Mouse (Mus musculus) spleen, postnatal 36 days (tissue): Measurements from ENCODE around the gene G6pc.
"Not testable (repeated sequence)": the region's sequence is repeated elsewhere in the genome, so short reads cannot be mapped to it uniquely, and the experiment has no call there.

Experiments used
- DNase-seq, 2 experiments: peaks; one replicate each; pipeline ENCODE4 v3.0.0; 2022; ENCODE audit warnings: low spot score in 2 of 2, mixed read lengths in 1 of 2

The G6pc gene

DNA sequence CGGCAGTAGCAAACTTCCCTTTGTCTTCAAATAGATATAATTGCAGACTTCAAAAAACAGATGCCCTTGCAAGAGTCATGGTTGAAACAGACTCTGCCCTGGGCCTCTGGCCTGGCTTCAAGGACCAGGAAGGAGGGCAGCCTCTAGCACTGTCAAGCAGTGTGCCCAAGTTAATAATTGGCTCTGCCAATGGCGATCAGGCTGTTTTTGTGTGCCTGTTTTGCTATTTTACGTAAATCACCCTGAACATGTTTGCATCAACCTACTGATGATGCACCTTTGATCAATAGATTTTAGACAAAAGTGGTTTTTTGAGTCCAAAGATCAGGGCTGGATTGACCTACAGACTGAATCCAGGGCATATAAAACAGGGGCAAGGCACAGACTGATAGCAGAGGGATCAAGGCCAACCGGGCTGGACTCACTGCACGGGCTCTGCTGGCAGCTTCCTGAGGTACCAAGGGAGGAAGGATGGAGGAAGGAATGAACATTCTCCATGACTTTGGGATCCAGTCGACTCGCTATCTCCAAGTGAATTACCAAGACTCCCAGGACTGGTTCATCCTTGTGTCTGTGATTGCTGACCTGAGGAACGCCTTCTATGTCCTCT, at the start of gene G6pc:
Gene G6pc (plus strand): TSS at position 236 of the 610 bp plus-strand sequence.
- no peak for DNase-seq

DNA sequence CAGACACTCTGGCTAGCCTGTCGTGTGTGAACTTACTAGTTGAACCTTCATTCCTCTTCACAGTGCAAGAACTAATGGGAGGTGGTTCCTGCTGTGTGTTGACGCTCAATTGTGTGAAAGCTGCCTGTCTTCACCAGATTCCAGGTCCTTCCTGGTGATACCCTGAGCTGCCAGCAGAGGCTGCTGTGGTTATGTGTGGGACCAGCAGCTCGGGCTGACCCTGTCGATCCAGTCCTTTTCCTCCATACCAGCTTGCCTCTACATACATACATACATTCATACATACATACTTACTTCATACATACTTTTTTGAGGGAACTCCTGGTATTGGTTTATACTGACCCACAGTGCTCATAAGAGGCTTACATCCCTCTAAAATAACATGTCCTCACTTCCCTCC, 43.8 kb upstream of the G6pc start:
- DNase-seq: peak; percentile 30 to 37

DNA sequence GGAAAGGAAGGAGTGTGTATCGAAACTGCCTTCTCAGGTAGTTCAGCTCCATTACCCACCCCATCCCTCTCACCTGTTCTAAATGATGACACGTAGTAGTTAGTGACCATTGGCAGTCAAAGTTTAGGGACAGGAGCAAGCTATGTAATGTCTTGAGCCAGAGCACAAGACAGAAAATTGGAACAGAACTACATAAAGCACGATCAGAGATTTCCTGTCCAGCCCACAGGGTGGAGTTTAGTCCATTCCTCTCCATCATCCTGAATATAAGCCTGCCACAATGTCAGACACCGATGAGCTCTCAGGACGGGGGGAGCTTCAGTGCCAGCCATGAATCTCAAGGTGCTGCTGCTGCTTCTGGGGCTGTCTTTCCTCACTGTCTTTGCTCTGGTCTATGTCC, 42.6 kb upstream of the G6pc start, which contains the start of gene Aoc2:
Gene Aoc2 (plus strand): TSS at position 301 of the 400 bp plus-strand sequence.
- no peak for DNase-seq

DNA sequence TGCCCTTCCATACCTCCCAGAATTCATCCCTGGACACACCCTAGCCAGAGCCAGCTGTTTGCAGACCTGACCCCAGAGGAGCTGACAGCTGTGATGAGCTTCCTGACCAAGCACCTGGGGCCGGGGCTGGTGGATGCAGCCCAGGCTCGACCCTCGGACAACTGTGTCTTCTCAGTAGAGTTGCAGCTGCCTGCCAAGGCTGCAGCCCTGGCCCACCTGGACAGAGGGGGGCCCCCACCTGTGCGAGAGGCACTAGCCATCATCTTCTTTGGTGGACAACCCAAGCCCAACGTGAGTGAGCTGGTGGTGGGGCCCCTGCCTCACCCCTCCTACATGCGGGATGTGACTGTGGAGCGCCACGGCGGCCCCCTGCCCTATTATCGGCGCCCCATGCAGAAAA, 42.2 kb upstream of the G6pc start:
- DNase-seq: not testable (repeated sequence)

DNA sequence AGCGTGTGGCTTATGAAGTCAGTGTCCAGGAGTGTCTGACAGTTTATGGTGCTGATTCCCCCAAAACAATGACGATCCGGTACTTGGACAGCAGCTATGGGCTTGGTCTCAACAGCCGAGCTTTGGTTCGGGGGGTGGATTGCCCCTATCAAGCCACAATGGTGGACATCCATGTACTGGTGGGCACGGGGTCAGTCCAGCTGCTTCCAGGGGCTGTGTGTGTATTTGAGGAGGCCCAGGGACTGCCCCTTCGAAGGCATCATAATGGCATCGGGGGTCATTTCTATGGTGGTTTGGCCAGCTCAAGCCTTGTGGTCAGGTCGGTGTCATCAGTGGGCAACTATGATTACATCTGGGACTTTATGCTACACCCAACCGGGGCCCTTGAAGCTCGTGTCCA, 41.2 kb upstream of the G6pc start:
- DNase-seq: no peak

DNA sequence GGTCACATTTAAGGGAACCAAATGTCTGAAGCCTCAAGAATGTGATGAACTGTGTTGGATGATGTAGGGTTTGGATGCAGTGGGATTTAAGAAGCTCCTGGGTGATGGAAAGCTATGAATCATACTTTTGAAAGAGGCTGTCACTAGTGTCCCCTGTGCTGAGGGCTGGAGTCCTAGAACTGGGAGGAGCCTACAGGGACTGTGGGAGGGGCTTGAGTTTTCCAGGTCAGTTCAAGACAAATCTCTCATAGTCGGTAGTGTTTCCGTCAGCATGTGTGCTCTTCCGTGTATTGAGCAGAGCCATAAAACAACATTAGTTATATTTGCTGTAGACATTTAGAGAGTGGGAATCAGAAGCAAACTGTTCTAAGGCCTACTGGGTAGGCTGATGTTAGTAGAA, 40.0 kb upstream of the G6pc start:
- DNase-seq: no peak

DNA sequence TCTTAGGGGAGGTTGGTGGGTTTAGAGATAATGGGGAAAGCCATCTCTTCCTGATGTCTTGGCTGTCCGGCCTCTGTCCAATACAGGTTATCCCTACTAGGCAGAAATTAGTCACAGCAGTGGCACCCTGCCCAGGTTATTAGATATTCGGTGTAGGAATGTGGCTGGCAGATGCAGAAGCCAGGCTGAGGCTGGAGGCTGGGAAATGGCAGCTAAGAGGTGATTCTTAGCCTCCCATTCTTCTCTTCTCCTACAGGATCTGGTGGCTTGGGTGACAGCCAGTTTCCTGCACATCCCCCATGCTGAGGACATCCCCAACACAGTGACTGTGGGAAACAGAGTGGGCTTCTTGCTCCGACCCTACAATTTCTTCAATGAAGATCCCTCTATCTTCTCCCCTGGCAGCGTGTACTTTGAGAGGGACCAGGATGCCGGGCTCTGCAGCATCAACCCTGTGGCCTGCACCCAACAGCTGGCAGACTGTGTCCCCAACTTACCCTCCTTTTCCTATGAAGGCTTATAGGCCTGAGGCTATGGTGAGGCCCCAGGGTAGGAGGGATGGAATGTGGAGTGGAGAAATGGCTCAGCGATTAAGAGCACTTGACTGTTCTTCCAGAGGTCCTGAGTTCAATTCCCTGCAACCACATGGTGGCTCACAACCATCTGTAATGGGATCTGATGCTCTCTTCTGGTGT, 38.3 kb upstream of the G6pc start:
- DNase-seq: no peak

DNA sequence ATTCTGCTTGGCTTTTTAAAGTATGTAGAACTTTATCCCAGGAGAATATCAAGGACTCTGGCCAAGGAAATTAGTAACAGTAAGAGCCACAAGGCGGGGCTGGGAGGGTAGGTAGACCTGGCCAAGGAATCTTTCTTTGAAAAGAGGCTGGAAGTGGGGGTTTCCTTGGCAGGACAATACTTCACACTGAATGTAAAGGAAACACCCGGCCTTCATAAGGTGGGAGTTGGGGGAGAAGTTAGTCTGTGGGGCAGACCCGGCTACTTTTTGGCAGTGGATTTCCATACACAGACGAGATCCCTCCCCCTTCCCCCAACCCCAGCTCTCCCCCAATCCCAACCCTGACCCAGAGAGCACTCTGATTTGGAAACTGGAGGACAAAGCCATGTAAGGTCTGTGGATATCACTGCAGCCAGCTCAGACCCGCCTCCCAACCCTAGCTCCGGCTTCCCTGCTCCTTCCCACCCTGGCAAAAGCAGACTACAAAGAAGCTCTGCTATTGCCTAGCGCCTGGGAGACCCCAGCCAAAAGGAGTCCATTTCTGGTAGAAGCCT, 36.9 kb upstream of the G6pc start, which contains the start of gene Aoc3:
Gene Aoc3 (plus strand): TSS at position 235 of the 554 bp plus-strand sequence.
- no peak for DNase-seq

DNA sequence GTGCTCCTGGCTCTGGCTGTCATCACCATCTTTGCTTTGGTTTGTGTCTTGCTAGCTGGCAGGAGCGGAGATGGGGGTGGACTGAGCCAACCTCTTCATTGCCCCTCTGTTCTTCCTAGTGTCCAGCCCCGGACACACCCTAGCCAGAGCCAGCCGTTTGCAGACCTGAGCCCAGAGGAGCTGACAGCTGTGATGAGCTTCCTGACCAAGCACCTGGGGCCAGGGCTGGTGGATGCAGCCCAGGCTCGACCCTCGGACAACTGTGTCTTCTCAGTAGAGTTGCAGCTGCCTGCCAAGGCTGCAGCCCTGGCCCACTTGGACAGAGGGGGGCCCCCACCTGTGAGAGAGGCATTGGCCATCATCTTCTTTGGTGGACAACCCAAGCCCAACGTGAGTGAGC, 36.4 kb upstream of the G6pc start:
- DNase-seq: not testable (repeated sequence)

DNA sequence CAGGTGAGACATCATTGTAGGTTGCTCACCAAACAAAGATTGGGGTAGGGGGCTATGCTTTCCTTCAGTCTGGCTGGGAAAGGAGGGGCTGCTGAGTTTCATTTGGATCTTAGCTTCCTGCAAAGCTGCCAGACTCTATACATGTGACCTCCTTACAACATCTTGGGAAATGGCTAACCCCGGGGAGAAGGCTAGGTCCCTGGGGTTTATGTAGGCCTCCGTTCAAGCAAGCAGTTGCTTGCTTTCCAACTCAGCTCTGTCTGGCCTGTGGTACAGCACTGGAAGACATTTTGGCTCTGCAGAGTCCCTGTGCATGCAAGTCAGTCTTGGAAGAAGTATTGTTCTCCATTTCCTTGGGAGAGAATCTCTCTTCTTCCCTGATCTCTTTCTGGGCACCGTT, 34.8 kb upstream of the G6pc start:
- DNase-seq: no peak

DNA sequence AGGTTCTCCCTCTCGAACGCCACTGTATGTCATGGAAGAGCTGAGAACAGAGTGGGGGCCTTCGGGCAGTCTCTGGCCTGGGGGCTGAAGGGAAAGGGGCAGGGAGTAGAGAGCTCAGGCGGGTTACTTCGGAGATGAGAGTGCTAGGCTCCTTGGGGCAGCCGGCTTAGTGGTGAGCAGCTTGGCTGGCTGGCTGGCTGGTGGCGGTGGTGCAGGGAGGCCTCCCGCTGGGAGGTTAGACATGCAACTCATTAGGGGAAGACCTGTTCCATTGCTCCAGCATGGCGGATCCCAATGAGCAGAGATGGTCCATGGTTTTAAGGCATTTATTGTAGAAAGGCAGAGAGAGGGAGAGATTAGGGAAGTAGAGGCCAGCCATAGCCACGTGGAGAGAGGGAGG, 33.3 kb upstream of the G6pc start:
- no peak for DNase-seq

DNA sequence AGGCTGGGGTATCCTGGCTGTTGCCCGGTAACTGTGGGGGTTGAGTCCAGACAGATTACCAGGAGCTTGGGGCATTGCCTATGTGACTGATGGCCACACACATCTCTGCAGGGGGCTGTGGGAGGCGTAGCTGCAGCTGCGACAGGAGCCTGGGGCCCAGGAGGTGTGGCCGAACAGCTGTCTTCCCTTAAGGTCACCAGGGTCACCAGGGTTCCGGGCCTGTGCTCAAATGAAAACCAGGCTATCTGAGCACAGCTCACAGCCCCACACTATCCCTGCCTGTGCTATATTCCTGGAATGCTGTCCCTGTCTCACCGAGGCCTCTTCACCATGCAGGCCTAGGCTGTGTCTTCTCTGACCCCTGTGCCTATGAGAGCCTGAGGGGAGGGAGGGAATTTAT, 32.8 kb upstream of the G6pc start:
- no peak for DNase-seq

DNA sequence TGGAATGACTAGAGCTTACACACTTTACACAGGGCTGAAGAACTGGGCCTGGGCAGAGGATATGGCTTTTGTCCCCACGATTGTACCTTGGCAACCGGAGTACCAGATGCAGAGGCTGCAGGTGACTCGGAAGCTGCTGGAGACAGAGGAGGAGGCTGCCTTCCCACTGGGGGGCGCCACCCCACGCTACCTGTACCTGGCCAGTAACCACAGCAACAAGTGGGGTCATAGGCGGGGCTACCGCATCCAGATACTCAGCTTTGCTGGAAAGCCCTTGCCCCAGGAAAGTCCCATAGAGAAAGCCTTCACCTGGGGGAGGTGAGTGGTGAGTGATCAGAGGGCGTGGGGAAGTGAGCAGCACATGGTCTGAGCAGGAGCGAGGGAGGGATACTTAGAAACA, 31.7 kb upstream of the G6pc start:
- no peak for DNase-seq

DNA sequence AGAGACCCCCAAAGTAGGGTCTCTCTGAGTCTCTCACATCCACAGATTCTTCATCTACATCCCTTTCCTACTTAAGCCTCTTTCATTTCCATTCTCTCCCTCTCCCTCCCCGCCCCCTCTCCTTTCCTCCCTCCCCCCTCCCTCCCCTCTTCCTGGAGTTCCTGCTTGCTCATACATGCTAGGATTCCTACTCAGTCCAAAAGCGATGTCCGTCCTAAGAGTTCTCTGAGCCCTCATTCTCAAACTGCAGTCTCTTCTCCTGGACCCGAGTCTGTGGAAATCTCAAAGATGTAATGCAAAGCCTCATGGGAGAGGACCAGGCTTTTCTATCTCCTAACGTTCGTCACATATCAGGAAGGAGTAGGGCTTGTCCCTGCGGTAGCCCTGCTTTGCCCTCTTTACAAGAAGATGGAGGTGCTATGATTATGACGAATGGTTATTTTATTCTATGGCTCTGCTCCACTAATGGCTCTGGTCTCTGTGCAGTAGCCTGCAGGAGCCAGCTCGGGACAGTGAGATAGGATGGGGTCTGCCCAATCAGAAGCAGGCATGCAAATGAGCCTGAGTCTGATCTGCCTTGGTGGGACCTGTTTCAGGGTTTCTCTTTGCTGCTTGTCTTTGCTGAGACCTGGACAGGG, 29.1 kb upstream of the G6pc start:
- no peak for DNase-seq

DNA sequence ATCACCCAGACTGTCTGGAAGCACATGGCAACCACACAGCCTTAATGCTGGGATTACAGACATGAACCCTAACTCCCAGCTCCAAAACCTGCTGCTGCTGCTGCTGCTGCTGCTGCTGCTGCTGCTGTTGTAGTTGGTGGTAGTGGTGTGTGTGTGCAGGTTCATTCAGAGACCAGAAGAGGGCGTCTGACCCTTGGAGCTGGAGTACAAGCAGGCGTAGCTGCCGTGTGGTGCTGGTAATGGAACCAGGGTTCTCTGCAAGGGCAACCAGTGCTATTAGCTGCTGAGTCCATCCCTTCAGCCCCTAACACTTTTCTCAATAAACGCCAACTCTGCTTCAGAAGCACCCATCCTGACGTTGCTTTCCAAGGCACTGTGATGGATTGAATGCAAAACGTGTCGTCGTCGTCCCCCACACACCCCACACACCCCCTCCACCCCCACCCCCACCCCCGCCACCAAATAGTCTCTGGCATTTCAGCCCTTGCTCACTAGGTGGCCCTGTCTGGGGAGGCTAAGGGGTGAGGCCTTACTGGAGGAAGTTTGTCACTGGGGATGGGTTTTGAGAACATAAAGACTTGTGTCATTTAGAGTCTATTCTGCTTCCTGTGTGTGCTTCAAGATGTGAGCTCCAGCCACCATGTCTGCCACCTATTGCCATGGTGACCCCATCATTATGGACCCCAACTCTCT, 20.1 kb upstream of the G6pc start:
- no peak for DNase-seq

DNA sequence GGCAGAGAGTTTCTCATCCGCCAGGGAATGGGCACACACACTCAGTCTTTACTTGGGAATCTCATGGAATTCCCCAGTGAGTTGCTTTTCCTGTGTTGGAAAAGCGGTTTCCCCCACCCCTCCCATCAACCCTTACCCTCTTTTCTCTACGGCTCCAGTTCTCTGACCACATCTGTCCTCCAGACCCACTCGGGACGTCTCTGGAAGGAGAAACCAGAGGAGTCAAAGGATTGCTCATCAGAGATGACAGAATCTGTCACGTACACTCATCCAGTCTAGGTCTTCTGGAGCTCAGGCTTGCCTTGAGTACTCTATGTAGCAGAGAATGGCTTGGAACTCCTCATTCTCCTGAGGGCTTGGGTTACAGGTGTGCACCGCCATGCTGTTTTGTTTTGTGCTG, 18.6 kb upstream of the G6pc start:
- no peak for DNase-seq

DNA sequence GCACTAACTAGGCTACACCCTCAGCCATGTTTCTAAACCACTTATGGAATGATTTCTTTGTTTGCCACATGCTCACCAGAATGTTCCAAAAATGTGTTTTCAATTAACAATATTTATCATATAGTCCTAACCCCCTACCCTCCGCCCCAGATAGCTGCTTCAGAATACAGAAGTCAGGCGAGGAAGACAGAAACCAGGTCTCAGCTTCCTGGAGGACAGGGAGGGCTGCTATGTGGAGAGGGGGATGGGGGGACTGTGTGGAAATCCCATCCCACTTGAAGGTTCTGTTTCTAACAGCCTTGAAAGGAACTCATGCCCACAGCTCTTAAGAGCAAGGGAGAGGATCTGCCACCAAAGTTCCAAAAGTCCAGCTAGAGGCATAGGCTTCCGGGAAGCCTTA, 18.1 kb upstream of the G6pc start:
- no peak for DNase-seq

DNA sequence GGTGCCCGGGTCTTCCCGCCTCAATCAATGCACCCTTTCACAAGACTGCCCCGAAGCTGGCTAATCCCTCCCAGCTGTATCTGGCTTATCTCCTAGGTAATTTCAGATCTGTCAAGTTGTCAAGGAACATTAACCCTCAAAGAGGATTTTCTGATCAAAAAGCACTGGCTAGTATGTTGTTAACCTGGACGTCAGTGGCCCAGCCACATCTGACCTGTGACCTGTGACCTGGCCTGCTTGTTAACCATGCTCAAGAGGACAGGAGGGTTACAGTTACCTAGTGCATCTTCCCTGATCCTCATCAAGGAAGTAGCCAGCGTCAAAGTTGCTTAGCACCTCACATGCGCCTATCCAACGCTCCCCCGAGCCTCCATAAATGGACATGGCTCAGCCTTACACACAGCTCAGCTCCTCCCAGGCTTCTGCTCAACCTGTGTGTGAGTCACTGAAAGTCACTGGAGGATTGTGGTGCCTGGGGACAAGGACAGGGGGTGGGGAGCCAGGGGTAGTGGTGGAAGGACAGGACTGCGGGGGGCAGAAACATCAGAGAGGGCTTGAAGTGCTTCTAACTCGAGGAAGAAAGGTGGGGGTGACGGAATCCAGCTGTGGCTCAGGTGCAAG, 16.2 kb upstream of the G6pc start:
- no peak for DNase-seq

DNA sequence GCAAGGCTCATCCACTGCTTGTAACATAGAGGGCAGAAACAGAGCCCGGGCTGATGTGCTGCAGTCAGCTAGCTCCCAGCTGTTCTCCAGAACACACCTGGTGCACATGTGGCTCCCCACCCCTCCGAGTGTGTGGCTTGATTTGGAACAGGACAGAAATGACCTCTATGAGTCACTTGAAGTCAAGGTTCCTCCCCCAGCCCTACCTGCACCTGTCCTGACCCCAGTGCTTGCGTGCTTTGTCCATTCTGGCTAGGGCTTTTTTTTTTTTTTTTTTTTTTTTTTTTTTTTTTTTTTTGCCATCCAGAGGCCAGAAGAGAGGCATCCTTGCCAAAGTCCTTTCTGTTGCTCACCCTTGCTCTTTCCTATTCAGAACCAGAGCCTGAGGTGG, 15.6 kb upstream of the G6pc start:
- DNase-seq: no peak

DNA sequence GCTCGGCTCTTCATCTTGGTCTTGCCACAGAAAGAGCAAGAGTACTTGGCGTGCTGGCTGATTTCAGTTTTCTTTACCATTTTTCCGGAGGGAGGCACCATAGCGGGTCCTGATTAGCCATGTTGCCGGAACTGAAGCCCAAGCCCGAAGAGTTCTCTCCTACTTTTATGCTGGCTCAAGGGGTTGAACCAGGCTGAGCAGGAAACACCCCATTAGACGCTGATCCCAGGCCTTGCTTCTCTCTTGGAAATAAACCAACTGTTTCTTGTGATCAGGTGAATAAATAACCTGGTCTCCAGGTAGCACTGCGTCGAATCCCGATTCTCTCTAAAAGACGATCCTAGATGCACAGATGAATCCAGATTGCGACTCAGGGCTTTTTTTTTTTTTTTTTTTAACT, 13.9 kb upstream of the G6pc start:
- DNase-seq: no peak

DNA sequence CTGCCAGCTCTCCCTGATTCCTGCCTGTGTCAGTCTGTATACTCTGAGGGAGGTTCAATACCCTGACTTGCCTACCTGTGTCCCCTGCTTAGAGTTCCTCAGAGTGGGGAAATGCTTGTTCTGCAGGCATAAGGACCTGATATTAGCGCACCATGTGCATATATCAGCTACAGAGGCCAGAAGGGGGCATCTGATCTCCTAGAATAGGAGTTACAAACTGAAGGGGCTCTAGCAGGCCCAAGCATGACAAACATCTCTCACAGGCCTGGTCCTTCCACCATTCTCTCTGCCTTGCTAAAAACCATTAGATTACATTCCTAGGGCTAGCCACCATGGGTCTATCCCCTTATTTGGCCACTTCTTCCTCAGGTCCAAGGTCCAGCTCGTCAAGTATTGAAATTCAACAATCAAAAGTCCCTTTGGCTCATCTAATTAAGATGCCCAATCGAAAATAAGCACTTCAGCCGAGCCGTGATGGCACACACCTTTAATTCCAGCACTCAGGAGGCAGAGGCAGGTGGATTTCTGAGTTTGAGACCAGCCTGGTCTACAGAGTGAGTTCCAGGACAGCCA, 12.8 kb upstream of the G6pc start:
- DNase-seq: no peak
